Mouse (Mus musculus) ES-Bruce4 (cell line): ENCODE results near the gene Prss8. TPM values are rescaled to one million over a fixed set of nuclear protein-coding genes. Genes with fewer than 3 reads are reported as not detected.

ENCODE experiments used
- H3K27ac ChIP-seq: 2 replicates; pipeline ENCODE4 v1.5.1; 2012; ENCODE audit warnings: low read length, inconsistent platforms; ENCODE audit not compliant: insufficient read depth
- H3K27me3 ChIP-seq: 2 replicates; pipeline ENCODE4 v1.6.1; 2012; ENCODE audit warnings: mild to moderate bottlenecking, low read length, inconsistent platforms; ENCODE audit not compliant: control insufficient read depth, poor library complexity, insufficient read depth, severe bottlenecking
- H3K36me3 ChIP-seq: 2 replicates; pipeline ENCODE4 v1.6.1; 2012; ENCODE audit warnings: inconsistent platforms, mild to moderate bottlenecking, low read length, moderate library complexity; ENCODE audit not compliant: control insufficient read depth, poor library complexity, insufficient read depth, severe bottlenecking
- H3K4me1 ChIP-seq: one replicate; pipeline ENCODE4 v1.8.1; 2011; ENCODE audit warnings: low read length; ENCODE audit not compliant: control insufficient read depth, insufficient read depth
- H3K4me3 ChIP-seq: 2 replicates; pipeline ENCODE4 v1.5.1; 2011; ENCODE audit warnings: low read depth, mild to moderate bottlenecking, low read length
- H3K9ac ChIP-seq: 2 replicates; pipeline ENCODE4 v1.6.1; 2012; ENCODE audit warnings: low read depth, mild to moderate bottlenecking, inconsistent platforms; ENCODE audit not compliant: poor library complexity, severe bottlenecking
- H3K9me3 ChIP-seq: replicated peaks from 2 replicates; pipeline ENCODE4 v1.6.1; 2012; ENCODE audit warnings: mild to moderate bottlenecking, low read length, inconsistent platforms; ENCODE audit not compliant: control insufficient read depth, poor library complexity, insufficient read depth, severe bottlenecking
- CTCF ChIP-seq: IDR thresholded peaks from one replicate; pipeline ENCODE4 v1.8.1; 2011; ENCODE audit warnings: low read depth, low read length
- EP300 ChIP-seq: IDR thresholded peaks from 2 replicates; pipeline ENCODE4 v1.6.1; 2011; ENCODE audit warnings: low read depth, low read length; ENCODE audit not compliant: insufficient read depth
- POLR2A ChIP-seq: IDR thresholded peaks from one replicate; pipeline ENCODE4 v1.8.1; 2011; ENCODE audit warnings: low read length; ENCODE audit not compliant: insufficient read depth
- polyA plus RNA-seq: library from polyadenylated mRNA; stranded (reverse); fragments of >200 nt; gene quantifications from 2 replicates; pipeline ENCODE4 v1.2.4, GENCODE M21; 2011; ENCODE audit warnings: low read depth; ENCODE audit not compliant: missing spikeins, insufficient read depth, insufficient read length

The Prss8 gene
- 73.0 and 74.5 TPM in 2 replicates for polyA plus RNA-seq

DNA sequence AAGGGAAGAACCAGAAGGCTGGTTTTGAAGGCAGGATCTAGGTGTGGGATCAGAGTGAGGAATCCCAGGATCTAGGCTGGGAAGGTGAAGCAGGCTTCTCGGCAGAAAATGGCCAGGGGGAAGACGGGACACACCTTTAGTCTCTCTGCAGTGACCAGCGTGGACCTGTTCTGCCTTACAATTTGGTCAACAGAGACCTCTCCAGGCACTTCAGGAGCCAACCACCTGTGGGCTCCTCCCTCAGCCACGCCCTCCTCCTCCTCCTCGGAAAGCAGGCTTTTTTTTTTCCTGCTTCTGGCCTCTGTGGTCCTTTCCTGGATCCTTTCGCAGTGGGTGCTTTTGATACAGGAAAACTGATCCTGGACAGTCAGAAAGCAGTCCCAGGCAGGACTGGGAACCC is at the start of gene Prss8:
Gene Prss8 (minus strand): TSS at position 182 of the 400 bp plus-strand sequence.
- peaks cover 7% of the 10 kb centered on the region for H3K4me1 ChIP-seq

DNA sequence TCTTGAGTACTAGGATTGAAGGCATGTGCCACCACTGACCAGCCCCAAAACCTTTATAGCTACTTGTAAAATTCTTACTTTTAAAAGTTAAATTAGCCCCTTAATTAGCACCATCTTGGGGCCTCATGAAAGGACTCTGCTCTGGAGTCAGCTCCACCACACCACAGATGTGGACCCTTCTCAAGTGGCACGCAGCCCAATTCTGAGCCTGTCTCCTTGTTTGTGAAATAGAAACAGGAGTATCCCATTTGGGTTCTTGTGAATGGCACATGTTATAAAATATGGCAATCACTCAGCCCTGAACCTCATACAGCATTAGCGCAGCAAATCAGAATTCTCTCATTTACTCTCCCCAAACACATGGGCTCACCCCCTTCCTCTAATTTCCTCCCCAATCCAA is 49.0 kb upstream of the Prss8 start:
- Histone ChIP-seq H3K9me3 (no peaks in the 10 kb centered on the region), H3K27me3 (no peaks in the 10 kb centered on the region), H3K27ac (no peak overlapping the region), H3K9ac (no peak overlapping the region), H3K36me3 (peaks cover 97% of the 10 kb centered on the region), H3K4me3 (no peak overlapping the region), H3K4me1 (no peaks in the 10 kb centered on the region)
- no peak for TF ChIP-seq POLR2A
- TF ChIP-seq CTCF, result no peak
- TF ChIP-seq EP300, result no peak

More for the DNA sequence above, at the start of gene Prss8:
- Histone ChIP-seq H3K27me3 (no peaks in the 10 kb centered on the region), H3K4me3 (peak within 1 kb of the TSS; percentile 82), H3K27ac (peak within 1 kb of the TSS; percentile 28; the same call in 1 of the 2 replicates), H3K9ac (peak within 1 kb of the TSS; percentile 64), H3K36me3 (peaks cover 7% of the 10 kb centered on the region), H3K9me3 (no peaks in the 10 kb centered on the region)
- TF ChIP-seq EP300 (peak; percentile 43; the same call in 1 of the 2 replicates), CTCF (no peak), POLR2A (peak; percentile 64)

DNA sequence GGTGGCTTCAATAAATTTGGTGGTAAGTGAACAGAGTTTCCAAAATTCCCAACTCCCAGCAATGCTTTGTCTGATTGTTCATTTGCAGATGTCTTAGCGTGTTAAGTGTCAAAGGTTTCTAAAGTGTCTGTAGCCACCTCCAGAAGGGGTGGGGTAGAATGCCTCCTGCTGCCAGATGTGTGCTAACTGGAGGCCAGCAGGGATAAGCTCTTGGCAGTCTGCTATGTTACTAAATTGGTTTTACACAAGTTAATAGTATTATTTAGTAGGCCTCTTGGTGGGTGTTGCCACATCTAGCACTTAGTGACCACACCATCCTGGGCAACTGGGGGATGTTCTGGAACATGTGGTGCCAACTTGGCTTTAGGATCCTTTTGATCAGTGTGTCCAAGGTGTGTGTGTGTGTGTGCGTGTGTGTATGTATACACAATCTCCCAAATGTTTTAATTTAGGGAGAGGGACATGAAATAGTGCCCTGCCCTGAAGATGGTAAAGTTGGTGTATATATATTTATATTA is 44.6 kb upstream of the Prss8 start:
- Histone ChIP-seq H3K4me1 (no peaks in the 10 kb centered on the region), H3K9ac (no peak overlapping the region), H3K27ac (no peak overlapping the region), H3K9me3 (no peaks in the 10 kb centered on the region), H3K36me3 (peaks cover 96% of the 10 kb centered on the region), H3K27me3 (no peaks in the 10 kb centered on the region), H3K4me3 (no peak overlapping the region)
- TF ChIP-seq EP300, result no peak
- no peak for TF ChIP-seq CTCF
- TF ChIP-seq POLR2A, result no peak

DNA sequence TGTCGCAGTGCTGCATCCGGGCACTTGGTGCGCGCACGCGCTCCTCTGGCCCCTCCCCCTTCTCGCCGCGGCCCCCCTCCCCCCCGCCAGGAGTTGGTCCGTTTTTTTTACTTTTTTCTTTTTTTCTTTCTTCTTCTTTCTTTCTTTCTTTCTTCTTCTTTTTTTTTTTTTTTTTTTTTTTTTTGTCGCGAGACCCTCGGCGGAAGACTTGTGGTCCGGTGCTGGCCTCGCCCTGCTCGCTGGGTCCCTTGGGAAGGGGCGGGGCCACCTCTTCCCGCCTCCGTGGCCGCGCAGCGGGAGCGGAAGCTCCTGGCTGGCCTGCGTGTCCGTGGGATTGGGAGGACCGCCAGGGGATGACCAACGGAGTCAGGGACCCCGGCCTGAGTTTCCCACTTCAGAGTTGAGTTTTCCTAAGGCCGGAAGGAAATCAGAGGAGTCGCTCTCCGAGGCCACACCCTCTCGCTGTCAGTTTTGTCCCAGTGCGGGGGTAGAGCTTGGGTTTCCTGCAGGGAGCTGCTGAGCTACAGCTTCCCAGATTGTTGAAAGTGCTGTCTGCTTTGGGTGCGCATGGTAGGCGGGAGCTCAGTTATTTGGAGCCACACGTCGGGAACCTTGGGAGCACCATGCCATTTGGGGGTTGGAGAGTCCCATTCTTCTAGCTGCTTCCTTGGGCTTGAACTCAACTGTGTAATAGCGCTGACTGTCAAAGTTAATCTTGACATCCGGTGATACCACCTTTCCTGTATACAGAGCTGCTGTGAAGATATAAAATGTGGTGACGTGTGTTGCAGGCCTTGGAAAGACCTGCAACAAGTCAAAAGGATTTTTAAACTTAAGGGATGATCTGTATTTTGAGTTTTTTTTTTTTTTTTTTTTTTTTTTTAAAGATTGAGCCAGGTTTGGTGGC is 38.3 kb upstream of the Prss8 start:
- H3K27me3 ChIP-seq, result no peaks in the 10 kb centered on the region
- H3K9ac ChIP-seq, result peak overlapping the region; percentile 92
- no peak overlapping the region for H3K27ac ChIP-seq
- peak overlapping the region; percentile 82 for H3K4me3 ChIP-seq
- no peaks in the 10 kb centered on the region for H3K9me3 ChIP-seq
- no peaks in the 10 kb centered on the region for H3K4me1 ChIP-seq
- TF ChIP-seq EP300 (no peak), POLR2A (no peak), CTCF (no peak)
- H3K36me3 ChIP-seq, result peaks cover 38% of the 10 kb centered on the region

DNA sequence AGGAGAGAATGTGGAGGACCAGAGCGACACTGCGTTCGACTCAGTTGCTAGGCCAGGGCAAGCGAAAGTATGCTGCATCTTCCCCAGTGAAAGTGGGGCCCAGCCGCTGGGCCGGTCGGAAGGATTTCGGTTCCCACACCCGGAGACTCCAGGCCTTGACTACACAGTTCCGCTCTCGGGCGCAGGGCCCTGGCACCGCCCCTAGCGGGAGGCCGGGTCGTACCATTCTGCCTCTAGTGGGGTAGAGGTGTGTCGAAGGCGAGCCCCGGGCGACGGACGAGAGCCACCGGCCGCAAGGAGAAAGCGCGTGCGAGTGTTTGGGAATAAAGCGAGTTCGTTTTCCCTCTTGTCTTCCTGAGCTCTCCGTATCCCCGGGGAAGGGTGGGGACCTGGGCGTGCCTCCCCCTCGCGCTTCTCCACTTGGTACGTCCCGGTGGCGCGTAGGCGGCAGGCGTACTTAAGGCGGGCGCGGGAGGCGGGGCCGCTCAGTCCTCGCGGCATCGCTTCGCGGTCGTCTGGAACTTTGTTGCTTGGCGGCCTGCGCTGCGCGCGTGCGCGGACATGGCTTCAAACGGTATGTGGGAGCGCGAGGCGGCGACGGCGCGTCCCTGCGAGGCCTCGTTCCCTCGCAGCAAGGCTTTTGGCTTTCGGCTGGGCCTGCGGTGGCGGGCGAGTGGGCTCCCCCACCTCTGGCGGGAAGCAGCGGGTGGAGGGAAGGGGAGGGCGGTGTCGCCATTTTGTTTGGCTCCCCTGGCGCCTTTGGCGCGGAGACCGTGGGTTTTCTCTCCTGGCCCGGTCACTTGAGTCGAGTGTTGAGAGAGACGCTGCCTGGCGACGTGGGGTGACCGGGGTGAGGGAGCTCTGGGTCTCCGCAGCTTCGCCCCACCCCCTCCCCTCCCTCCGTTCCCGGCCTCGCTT is 37.4 kb upstream of the Prss8 start, which contains the start of gene Fus:
Gene Fus (plus strand): TSS at position 454 of the 918 bp plus-strand sequence.
- Histone ChIP-seq H3K27ac (peak within 1 kb of the TSS; percentile 68), H3K27me3 (no peaks in the 10 kb centered on the region), H3K4me1 (no peaks in the 10 kb centered on the region), H3K9me3 (no peaks in the 10 kb centered on the region), H3K36me3 (peaks cover 29% of the 10 kb centered on the region), H3K4me3 (peak within 1 kb of the TSS; percentile 88), H3K9ac (peak within 1 kb of the TSS; percentile 92)
- TF ChIP-seq CTCF (no peak), EP300 (0 out of 2 replicates have a peak, but pooled peaks have one; percentile 15), POLR2A (peak; percentile 95)
